Mouse (Mus musculus) MEL (cell line): ENCODE measurements around the gene Sh3pxd2b. TPM values are rescaled to one million over a fixed set of nuclear protein-coding genes. Genes with fewer than 3 reads are reported as not detected.

Source experiments
- DNase-seq: peaks from one replicate; pipeline ENCODE4 v3.0.0; 2011; ENCODE audit warnings: low read depth, low spot score
- H3K27ac ChIP-seq: 2 replicates; pipeline ENCODE4 v1.5.1; 2012; ENCODE audit warnings: low read depth, mild to moderate bottlenecking, control low read depth, low read length, moderate library complexity; ENCODE audit not compliant: control insufficient read depth
- H3K27me3 ChIP-seq, 2 experiments: fragments of 150-350 bp in 1 of 2; sonication (generic) in 1 of 2; 2 replicates each; pipeline ENCODE4 v1.6.1; 2012; ENCODE audit warnings: low read length in 2 of 2, mild to moderate bottlenecking in 2 of 2, improper control_type of control experiment in 1 of 2, moderate library complexity in 1 of 2; ENCODE audit not compliant: insufficient read depth in 2 of 2, control insufficient read depth in 1 of 2
- H3K36me3 ChIP-seq, 2 experiments: 2 replicates each; pipeline ENCODE4 v1.6.1; 2012 to 2014; ENCODE audit warnings: low read length in 2 of 2, improper control_type of control experiment in 1 of 2, inconsistent platforms in 1 of 2, mild to moderate bottlenecking in 1 of 2; ENCODE audit not compliant: insufficient read depth in 2 of 2, control insufficient read depth in 1 of 2
- H3K4me1 ChIP-seq, 2 experiments: fragments of 150-350 bp in 1 of 2; sonication (generic) in 1 of 2; 2 replicates each; pipeline ENCODE4 v1.6.1; 2012; ENCODE audit warnings: low read length in 2 of 2, improper control_type of control experiment in 1 of 2, mild to moderate bottlenecking in 1 of 2; ENCODE audit not compliant: insufficient read depth in 2 of 2, control insufficient read depth in 1 of 2
- H3K4me3 ChIP-seq, 2 experiments: fragments of 150-350 bp in 1 of 2; sonication (generic) in 1 of 2; 2 replicates each; pipeline ENCODE4 v1.5.1; 2012; ENCODE audit warnings: low read depth in 2 of 2, low read length in 2 of 2, mild to moderate bottlenecking in 2 of 2, moderate library complexity in 2 of 2, control low read depth in 1 of 2, improper control_type of control experiment in 1 of 2; ENCODE audit not compliant: control insufficient read depth in 1 of 2, insufficient read depth in 1 of 2
- H3K79me2 ChIP-seq: 2 replicates; pipeline ENCODE4 v1.6.1; 2012; ENCODE audit warnings: mild to moderate bottlenecking, low read length, moderate library complexity; ENCODE audit not compliant: control insufficient read depth, poor library complexity, insufficient read depth
- H3K9ac ChIP-seq: 2 replicates; pipeline ENCODE4 v1.6.1; 2012; ENCODE audit warnings: low read depth, mild to moderate bottlenecking, control low read depth, low read length, moderate library complexity; ENCODE audit not compliant: control insufficient read depth, poor library complexity, severe bottlenecking
- H3K9me3 ChIP-seq: fragments of 150-350 bp; sonication (generic); replicated peaks from 2 replicates; pipeline ENCODE4 v1.6.1; 2012; ENCODE audit warnings: mild to moderate bottlenecking, low read length, improper control_type of control experiment, moderate library complexity; ENCODE audit not compliant: insufficient read depth
- BHLHE40 ChIP-seq: IDR thresholded peaks from 2 replicates; pipeline ENCODE4 v1.6.1; 2012; ENCODE audit warnings: low read depth, mild to moderate bottlenecking, inconsistent platforms, low read length, improper control_type of control experiment, borderline replicate concordance
- CHD1 ChIP-seq: IDR thresholded peaks from 2 replicates; pipeline ENCODE4 v1.6.1; 2012; ENCODE audit warnings: low read depth, mild to moderate bottlenecking, inconsistent platforms, low read length, improper control_type of control experiment
- CHD2 ChIP-seq: IDR thresholded peaks from 2 replicates; pipeline ENCODE4 v1.6.1; 2011; ENCODE audit warnings: low read length, improper control_type of control experiment
- CTCF ChIP-seq, 3 experiments: IDR thresholded peaks in 2 of 3; conservative IDR thresholded peaks in 1 of 3; 2 replicates each; pipeline ENCODE4 v1.5.1; 2011 to 2012; ENCODE audit warnings: low read length in 3 of 3, low read depth in 2 of 3, mild to moderate bottlenecking in 2 of 3, improper control_type of control experiment in 1 of 3, inconsistent platforms in 1 of 3, mixed read lengths in 1 of 3, moderate library complexity in 1 of 3; ENCODE audit not compliant: control insufficient read depth in 1 of 3, insufficient read depth in 1 of 3, poor library complexity in 1 of 3, severe bottlenecking in 1 of 3
- E2F4 ChIP-seq: IDR thresholded peaks from 2 replicates; pipeline ENCODE4 v1.6.1; 2011; ENCODE audit warnings: low read depth, low read length, improper control_type of control experiment, borderline replicate concordance
- ELF1 ChIP-seq: IDR thresholded peaks from 2 replicates; pipeline ENCODE4 v1.6.1; 2014; ENCODE audit warnings: low read depth, mild to moderate bottlenecking, inconsistent platforms, low read length, improper control_type of control experiment, moderate library complexity
- EP300 ChIP-seq, 2 experiments: IDR thresholded peaks; 2 replicates each; pipeline ENCODE4 v1.6.1; 2011; ENCODE audit warnings: improper control_type of control experiment in 2 of 2, low read length in 2 of 2, low read depth in 1 of 2, mild to moderate bottlenecking in 1 of 2
- ETS1 ChIP-seq: IDR thresholded peaks from 2 replicates; pipeline ENCODE4 v1.6.1; 2012; ENCODE audit warnings: low read depth, mild to moderate bottlenecking, inconsistent platforms, low read length, improper control_type of control experiment, moderate library complexity
- GABPA ChIP-seq: IDR thresholded peaks from 2 replicates; pipeline ENCODE4 v1.6.1; 2012; ENCODE audit warnings: low read depth, mild to moderate bottlenecking, inconsistent platforms, low read length, improper control_type of control experiment, moderate library complexity
- GATA1 ChIP-seq: IDR thresholded peaks from 2 replicates; pipeline ENCODE4 v1.6.1; 2011; ENCODE audit warnings: low read depth, low read length, improper control_type of control experiment
- JUND ChIP-seq: IDR thresholded peaks from 2 replicates; pipeline ENCODE4 v1.6.1; 2011; ENCODE audit warnings: low read depth, mild to moderate bottlenecking, improper control_type of control experiment, low read length
- KAT2A ChIP-seq: conservative IDR thresholded peaks from 2 replicates; pipeline ENCODE4 v1.6.1; 2012; ENCODE audit warnings: low read depth, low read length, improper control_type of control experiment, inconsistent platforms
- MAFK ChIP-seq: IDR thresholded peaks from 2 replicates; pipeline ENCODE4 v1.6.1; 2011; ENCODE audit warnings: low read depth, mild to moderate bottlenecking, low read length, improper control_type of control experiment, borderline replicate concordance
- MAX ChIP-seq: IDR thresholded peaks from 2 replicates; pipeline ENCODE4 v1.6.1; 2011; ENCODE audit warnings: low read length, improper control_type of control experiment
- MAZ ChIP-seq: IDR thresholded peaks from 2 replicates; pipeline ENCODE4 v1.6.1; 2012; ENCODE audit warnings: low read depth, mild to moderate bottlenecking, inconsistent platforms, low read length, improper control_type of control experiment
- MEF2A ChIP-seq: IDR thresholded peaks from 2 replicates; pipeline ENCODE4 v1.6.1; 2014; ENCODE audit warnings: low read depth, mild to moderate bottlenecking, inconsistent platforms, low read length, improper control_type of control experiment; ENCODE audit not compliant: poor library complexity, insufficient replicate concordance, severe bottlenecking; ENCODE audit errors: extremely low read depth
- MYC ChIP-seq: IDR thresholded peaks from 2 replicates; pipeline ENCODE4 v1.6.1; 2011; ENCODE audit warnings: low read depth, mild to moderate bottlenecking, low read length, improper control_type of control experiment, moderate library complexity
- NELFE ChIP-seq: IDR thresholded peaks from 2 replicates; pipeline ENCODE4 v1.6.1; 2011; ENCODE audit warnings: low read depth, low read length, improper control_type of control experiment
- NRF1 ChIP-seq: IDR thresholded peaks from 2 replicates; pipeline ENCODE4 v1.6.1; 2014; ENCODE audit warnings: low read depth, mild to moderate bottlenecking, inconsistent platforms, low read length, improper control_type of control experiment, moderate library complexity; ENCODE audit not compliant: poor library complexity, insufficient read depth, severe bottlenecking
- POLR2A ChIP-seq, 2 experiments: IDR thresholded peaks; 2 replicates each; pipeline ENCODE4 v1.6.1; 2011 to 2012; ENCODE audit warnings: low read length in 2 of 2, mild to moderate bottlenecking in 2 of 2, control low read depth in 1 of 2, improper control_type of control experiment in 1 of 2, low read depth in 1 of 2, moderate library complexity in 1 of 2; ENCODE audit not compliant: control insufficient read depth in 1 of 2, insufficient read depth in 1 of 2, poor library complexity in 1 of 2
- POLR2AphosphoS2 ChIP-seq: IDR thresholded peaks from 2 replicates; pipeline ENCODE4 v1.6.1; 2011; ENCODE audit warnings: low read length, improper control_type of control experiment
- POLR2AphosphoS5 ChIP-seq: IDR thresholded peaks from 2 replicates; pipeline ENCODE4 v1.6.1; 2012; ENCODE audit warnings: low read depth, borderline replicate concordance, mild to moderate bottlenecking, inconsistent platforms, low read length, moderate library complexity, mixed read lengths
- RAD21 ChIP-seq: IDR thresholded peaks from 2 replicates; pipeline ENCODE4 v1.6.1; 2011; ENCODE audit warnings: mild to moderate bottlenecking, low read depth, low read length, improper control_type of control experiment
- RCOR1 ChIP-seq: IDR thresholded peaks from 2 replicates; pipeline ENCODE4 v1.6.1; 2012; ENCODE audit warnings: low read depth, mild to moderate bottlenecking, inconsistent platforms, low read length, improper control_type of control experiment
- SMC3 ChIP-seq: IDR thresholded peaks from 2 replicates; pipeline ENCODE4 v1.6.1; 2011; ENCODE audit warnings: low read depth, low read length, improper control_type of control experiment
- TAL1 ChIP-seq: IDR thresholded peaks from 2 replicates; pipeline ENCODE4 v1.6.1; 2012; ENCODE audit warnings: mild to moderate bottlenecking, inconsistent platforms, low read length, moderate library complexity, mixed read lengths
- TBP ChIP-seq: IDR thresholded peaks from 2 replicates; pipeline ENCODE4 v1.8.0; 2011; ENCODE audit warnings: low read depth, low read length, improper control_type of control experiment
- TCF12 ChIP-seq: IDR thresholded peaks from 2 replicates; pipeline ENCODE4 v1.6.1; 2014; ENCODE audit warnings: low read depth, mild to moderate bottlenecking, inconsistent platforms, low read length, improper control_type of control experiment, moderate library complexity
- UBTF ChIP-seq: IDR thresholded peaks from 2 replicates; pipeline ENCODE4 v1.6.1; 2012; ENCODE audit warnings: low read depth, mild to moderate bottlenecking, inconsistent platforms, low read length, improper control_type of control experiment, moderate library complexity, borderline replicate concordance; ENCODE audit not compliant: insufficient read depth
- USF2 ChIP-seq, 2 experiments: IDR thresholded peaks; 2 replicates each; pipeline ENCODE4 v1.6.1; 2011 to 2012; ENCODE audit warnings: improper control_type of control experiment in 2 of 2, low read length in 2 of 2, borderline replicate concordance in 1 of 2, inconsistent platforms in 1 of 2, low read depth in 1 of 2, mild to moderate bottlenecking in 1 of 2; ENCODE audit not compliant: insufficient read depth in 1 of 2
- ZC3H11A ChIP-seq: IDR thresholded peaks from 2 replicates; pipeline ENCODE4 v1.6.1; 2012; ENCODE audit warnings: low read depth, mild to moderate bottlenecking, inconsistent platforms, low read length, improper control_type of control experiment
- ZKSCAN1 ChIP-seq: IDR thresholded peaks from 2 replicates; pipeline ENCODE4 v1.6.1; 2012; ENCODE audit warnings: low read depth, mild to moderate bottlenecking, inconsistent platforms, low read length, improper control_type of control experiment, moderate library complexity
- ZMIZ1 ChIP-seq: IDR thresholded peaks from 2 replicates; pipeline ENCODE4 v1.6.1; 2012; ENCODE audit warnings: low read depth, mild to moderate bottlenecking, inconsistent platforms, low read length, improper control_type of control experiment, moderate library complexity
- ZNF384 ChIP-seq: IDR thresholded peaks from 2 replicates; pipeline ENCODE4 v1.6.1; 2012; ENCODE audit warnings: low read depth, mild to moderate bottlenecking, inconsistent platforms, low read length, improper control_type of control experiment
- polyA plus RNA-seq, 2 experiments: library from polyadenylated mRNA; stranded (reverse) in 1 of 2; unstranded in 1 of 2; fragments of >175 nt in 1 of 2; fragments of >200 nt in 1 of 2; gene quantifications; 2 replicates each; pipeline versions ENCODE4 v1.2.1 to v1.2.4; 2012; ENCODE audit warnings: low replicate concordance in 2 of 2, low read depth in 1 of 2; ENCODE audit not compliant: insufficient read length in 2 of 2, insufficient read depth in 1 of 2, missing spikeins in 1 of 2
- total RNA-seq: library from RNA; depleted of rRNA; stranded (reverse); fragments of 300-350 nt; gene quantifications from 2 replicates; pipeline ENCODE4 v1.2.3, GENCODE M21; 2012; rRNA removed

Sh3pxd2b gene
- total RNA-seq: 9.6 and 10.0 TPM in 2 replicates
- 10 to 100 TPM in 1 of 2 experiments, not detected in 1; 17.0 TPM for polyA plus RNA-seq

GRCm38 (mm10) chr11:32347607-32348432 lies at the start of gene Sh3pxd2b:
Sh3pxd2b (plus strand) TSS chr11:32347820.
- peak within 1 kb of the TSS; percentile 92 for H3K9ac ChIP-seq
- peak; percentile 68 for DNase-seq
- H3K4me1 ChIP-seq: peaks cover 0 to 19% of the 10 kb centered on the region in 2 experiments; a peak in 3 of 4 replicates
- peak within 1 kb of the TSS; percentile 52 for H3K27ac ChIP-seq
- no peaks in the 10 kb centered on the region for H3K9me3 ChIP-seq
- peak within 1 kb of the TSS; percentile 86 to 98 for H3K4me3 ChIP-seq
- H3K36me3 ChIP-seq: peaks cover 0 to 13% of the 10 kb centered on the region in 2 experiments; a peak in 2 of 4 replicates
- peaks cover 2% of the 10 kb centered on the region in 2 experiments; a peak in 1 of 4 replicates for H3K27me3 ChIP-seq
- H3K79me2 ChIP-seq: peaks cover 14% of the 10 kb centered on the region
- no peak for TF ChIP-seq ZNF384
- TF ChIP-seq MEF2A: no peak
- TF ChIP-seq MAFK: no peak
- no peak for TF ChIP-seq GABPA
- TF ChIP-seq POLR2AphosphoS5: no peak
- peak; percentile 57 to 82; a peak in 3 of 4 replicates for TF ChIP-seq POLR2A (IDR thresholded peaks at IDR 0.05; ENCODE audit: control insufficient read depth in 1 of 2, insufficient read depth in 1 of 2, low read depth in 1 of 2, low read length in 2 of 2, poor library complexity in 1 of 2)
- no peak; the same call in 1 of the 2 replicates for TF ChIP-seq ZMIZ1
- TF ChIP-seq JUND: no peak
- no peak for TF ChIP-seq MYC
- TF ChIP-seq NRF1: no peak
- TF ChIP-seq ZKSCAN1: no peak
- peak; percentile 21; the same call in 1 of the 2 replicates for TF ChIP-seq MAX
- TF ChIP-seq TBP: no peak
- TF ChIP-seq POLR2AphosphoS2: no peak
- TF ChIP-seq KAT2A: no peak
- no peak for TF ChIP-seq TAL1
- 0 out of 2 replicates have a peak, but pooled peaks have one; percentile 10 for TF ChIP-seq TCF12
- peak; percentile 32; the same call in 1 of the 2 replicates for TF ChIP-seq MAZ
- TF ChIP-seq GATA1: no peak
- TF ChIP-seq USF2 (IDR thresholded peaks at IDR 0.05; ENCODE audit: borderline replicate concordance in 1 of 2, insufficient read depth in 1 of 2, low read depth in 1 of 2, low read length in 2 of 2): no peak
- no peak for TF ChIP-seq RCOR1
- TF ChIP-seq ELF1: peak; percentile 38; the same call in 1 of the 2 replicates
- no peak for TF ChIP-seq SMC3
- TF ChIP-seq BHLHE40: no peak
- no peak for TF ChIP-seq ETS1
- 0 out of 4 replicates have a peak, but pooled peaks of 1 of the 2 experiments have one; percentile 18 for TF ChIP-seq EP300 (IDR thresholded peaks at IDR 0.05; ENCODE audit: low read depth in 1 of 2, low read length in 2 of 2)
- TF ChIP-seq UBTF: no peak
- no peak for TF ChIP-seq RAD21
- no peak for TF ChIP-seq CHD1
- no peak for TF ChIP-seq CTCF (IDR thresholded peaks at IDR 0.05 in 2 of 3, conservative IDR thresholded peaks at IDR 0.05 in 1 of 3; ENCODE audit: control insufficient read depth in 1 of 3, insufficient read depth in 1 of 3, low read depth in 2 of 3, low read length in 3 of 3, poor library complexity in 1 of 3, severe bottlenecking in 1 of 3)
- TF ChIP-seq CHD2: no peak
- TF ChIP-seq NELFE: peak; percentile 55; the same call in 1 of the 2 replicates
- TF ChIP-seq E2F4: no peak
- no peak for TF ChIP-seq ZC3H11A
